Mouse (Mus musculus): ENCODE results near the gene H2al1m. TPM values are rescaled to one million over a fixed set of nuclear protein-coding genes. Genes with fewer than 3 reads are reported as not detected.

H2al1m gene
- 1.1 TPM for polyA plus RNA-seq (2017; shearing (Covaris generic))

DNA sequence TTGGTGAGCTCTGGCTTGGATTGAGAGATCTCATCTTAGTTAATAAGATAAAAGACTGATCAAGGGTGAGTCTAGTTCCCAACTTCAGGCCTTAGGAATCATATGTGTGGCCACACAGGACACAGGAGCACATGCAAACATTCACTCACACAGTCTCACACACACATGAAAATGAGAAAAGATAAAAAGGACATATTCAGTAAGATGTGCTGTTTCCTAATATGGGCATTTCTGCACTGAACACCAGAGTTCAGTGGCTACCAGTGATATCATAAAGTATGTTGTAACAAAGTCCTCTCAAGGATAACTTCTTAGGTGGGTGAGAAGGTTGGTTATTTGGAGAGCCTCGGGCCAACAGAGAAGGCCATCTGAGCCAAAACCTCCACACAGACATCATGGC is at the start of gene H2al1m:
TSS of gene H2al1m (plus strand) at position 301 of the 400 bp plus-strand sequence.

DNA sequence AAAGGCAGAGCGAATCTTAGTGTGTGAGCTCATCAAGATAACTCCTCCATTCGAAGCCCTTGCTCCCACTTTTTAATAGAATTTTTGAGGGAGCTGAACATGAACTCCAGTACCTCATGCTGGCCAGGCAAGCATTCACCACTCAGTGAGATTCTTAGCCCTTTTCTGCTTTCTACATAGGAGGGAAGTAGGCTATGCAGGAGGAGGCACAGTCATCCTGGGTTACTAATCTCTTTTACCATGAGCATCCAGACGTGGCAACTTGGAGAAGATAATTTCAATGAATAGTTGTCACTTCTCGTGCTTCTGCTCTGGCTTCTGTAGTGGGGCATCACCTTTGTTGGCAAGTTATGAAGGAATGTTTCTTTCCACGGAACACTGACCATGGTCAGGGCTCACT is 26.8 kb upstream of the H2al1m start, which contains the start of gene Gm14862:
TSS of gene Gm14862 (minus strand) at position 134 of the 400 bp plus-strand sequence.

DNA sequence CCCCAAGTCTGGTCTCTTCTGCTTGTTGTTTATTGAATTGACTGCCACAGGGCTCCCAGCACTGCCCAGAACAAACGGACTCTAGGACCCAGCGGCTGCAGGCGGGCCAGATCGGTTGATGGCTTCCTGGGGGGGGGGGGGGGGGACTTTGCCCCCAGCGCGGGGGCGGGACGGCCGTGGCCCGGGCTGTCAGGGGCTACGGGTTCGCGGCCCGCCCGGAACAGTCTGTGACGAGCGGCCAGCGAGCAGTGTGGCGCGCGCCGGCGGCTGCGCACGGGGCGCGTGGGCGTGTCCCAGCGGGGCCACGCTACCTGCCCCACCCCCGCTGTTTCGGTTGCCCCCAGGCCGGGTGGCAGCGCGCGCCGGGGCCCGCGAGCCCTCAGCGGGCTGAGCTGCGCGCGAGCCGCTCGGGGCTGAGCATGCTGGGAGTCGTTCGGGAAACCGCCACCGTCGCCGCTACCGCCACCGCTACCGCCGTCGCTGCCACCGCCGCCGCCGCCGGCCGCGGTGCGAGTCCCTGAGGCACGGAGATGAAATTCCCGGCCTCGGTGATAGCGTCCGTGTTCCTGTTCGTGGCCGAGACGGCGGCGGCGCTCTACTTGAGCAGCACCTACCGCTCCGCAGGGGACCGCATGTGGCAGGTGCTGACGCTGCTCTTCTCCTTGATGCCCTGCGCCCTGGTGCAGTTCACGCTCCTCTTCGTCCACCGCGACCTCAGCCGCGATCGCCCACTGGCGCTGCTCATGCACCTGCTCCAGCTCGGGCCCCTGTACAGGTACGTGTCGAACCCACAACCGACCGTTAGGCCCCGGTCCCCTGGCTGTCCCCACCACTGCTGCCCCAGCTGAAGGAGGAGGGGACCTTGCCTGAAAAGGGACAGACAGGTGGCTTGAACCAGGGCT is 10.9 kb upstream of the H2al1m start, which contains the start of gene Xk:
TSS of gene Xk (plus strand) at position 297 of the 902 bp plus-strand sequence.

Other genes with a start within 250 kb of the H2al1m start
- gene Fthl17f, start 220.7 kb upstream of the H2al1m start, polyA plus RNA-seq (2017; shearing (Covaris generic)): not detected
- gene 4930402K13Rik, start 179.2 kb upstream of the H2al1m start, polyA plus RNA-seq (2017; shearing (Covaris generic)): not detected
- gene Lancl3, start 83.9 kb upstream of the H2al1m start, polyA plus RNA-seq (2017; shearing (Covaris generic)): 12.5 TPM
- gene Gm14862, start 26.9 kb upstream of the H2al1m start, polyA plus RNA-seq (2017; shearing (Covaris generic)): 0.74 TPM
- 4.4 TPM for gene Xk, start 11.0 kb upstream of the H2al1m start, polyA plus RNA-seq (2017; shearing (Covaris generic))
- not detected for gene H2al1k, start 66.9 kb downstream of the H2al1m start, polyA plus RNA-seq (2017; shearing (Covaris generic))
- gene Cybb, start 204.0 kb downstream of the H2al1m start, polyA plus RNA-seq (2017; shearing (Covaris generic)): 0.26 TPM

All from effector memory CD4-positive, alpha-beta T cell, adult 7 months (primary cell).